Mouse (Mus musculus) liver, embryonic 14.5 days (tissue): Measurements from ENCODE around the gene Prdx6.

ENCODE experiments used
- CTCF ChIP-seq: IDR thresholded peaks from 2 replicates; pipeline ENCODE4 v1.5.1; 2016; ENCODE audit warnings: antibody characterized with exemption, low read depth, control low read depth
- EP300 ChIP-seq: IDR thresholded peaks from 2 replicates; pipeline ENCODE4 v1.6.1; 2016; ENCODE audit warnings: antibody characterized with exemption, low read depth

DNA sequence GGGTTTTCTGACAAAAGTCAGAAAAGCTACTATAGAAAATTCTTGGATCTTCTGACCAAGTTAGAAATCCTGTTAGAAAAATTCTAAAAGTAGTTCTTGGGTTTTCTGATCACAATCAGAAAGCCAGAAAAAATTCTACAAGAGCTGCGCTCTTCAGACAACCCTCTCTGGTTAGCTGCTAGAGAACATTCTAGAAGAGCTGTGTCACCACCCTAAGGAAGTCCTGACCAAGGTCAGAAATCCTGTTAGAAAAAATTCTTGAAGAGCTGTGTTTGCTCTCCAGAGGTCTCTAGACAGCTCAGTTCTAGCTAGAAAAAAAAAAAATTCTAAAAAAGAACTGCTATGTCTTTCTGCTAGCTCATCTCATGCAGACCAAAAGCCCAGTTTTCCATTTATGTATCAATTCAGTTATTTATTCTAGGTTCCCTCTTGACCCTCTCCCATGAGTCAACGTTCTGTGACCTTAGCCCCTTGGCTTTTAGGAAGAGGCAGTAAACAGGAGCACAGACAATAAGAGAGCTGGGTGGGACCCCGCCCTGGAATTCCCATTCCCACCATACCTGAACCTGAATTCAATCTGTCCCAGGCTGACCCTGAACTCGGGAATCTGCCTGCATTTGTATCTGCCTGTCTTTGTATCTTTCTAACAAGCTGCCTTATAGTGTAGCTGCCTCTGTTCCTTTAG lies 19.9 kb upstream of the Prdx6 start:
- TF ChIP-seq CTCF (no peak), EP300 (no peak)
